Mouse (Mus musculus): ENCODE measurements around the gene Hoxb7.

Gene Hoxb7

DNA sequence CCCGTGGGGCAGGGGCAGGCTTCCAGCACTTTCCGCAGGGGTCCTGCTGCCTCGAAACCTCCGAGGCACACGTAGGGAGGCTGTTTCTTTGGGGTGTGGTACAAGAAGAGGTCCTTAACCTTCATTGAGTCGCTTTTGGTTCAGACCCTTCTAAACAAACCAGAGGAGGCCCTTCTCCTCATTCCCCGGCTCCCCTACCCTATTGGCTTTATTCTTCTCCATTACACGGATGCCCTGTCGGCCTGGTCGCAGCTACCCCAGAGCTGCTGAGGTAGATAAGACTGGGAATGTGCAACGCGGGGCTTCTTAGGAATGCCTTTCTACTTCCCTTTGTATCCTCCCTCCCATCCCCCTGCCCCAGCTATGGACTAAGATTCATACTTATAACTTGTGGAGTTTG is 40.3 kb downstream of the Hoxb7 start:
- ChIA-PET POLR2A (interaction anchor here in 2 of 4 experiments (0.7 to 1.9 kb wide), 5 partner anchors 10 to 47 kb away, joined by 3 to 5 read pairs (median 3); no protein-coding TSS in a partner anchor), CTCF (interaction anchor here in 3 of 4 experiments (0.5 to 1.4 kb wide), 7 partner anchors 18 to 64 kb away, joined by 3 to 6 read pairs (median 3); partner anchors contain the start of gene Hoxb5 (in 1 of the 3))

DNA sequence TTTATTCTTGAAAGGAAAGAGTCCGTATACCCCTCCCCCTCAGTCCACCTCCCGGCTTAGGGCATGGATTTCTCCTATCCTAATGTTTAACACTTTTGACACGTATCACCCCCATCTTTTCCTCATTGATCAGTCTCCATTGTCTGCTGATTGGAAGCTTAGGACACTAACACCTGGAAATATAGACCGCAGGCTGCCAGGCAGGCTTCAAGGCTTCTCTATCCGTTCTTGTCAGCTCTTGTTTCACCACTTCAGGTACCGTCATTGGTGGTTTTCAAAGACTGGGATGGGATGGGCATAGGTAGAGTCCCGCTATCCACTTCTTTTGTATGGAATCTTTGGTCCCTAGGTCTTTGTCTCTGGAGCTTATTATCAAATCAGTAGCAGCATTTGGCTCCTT is 40.7 kb downstream of the Hoxb7 start:
- ChIA-PET POLR2A (interaction anchor here in 2 of 4 experiments (0.7 to 1.9 kb wide), 5 partner anchors 11 to 47 kb away, joined by 3 to 5 read pairs (median 3); no protein-coding TSS in a partner anchor), CTCF (interaction anchor here in 3 of 4 experiments (0.5 to 1.4 kb wide), 5 partner anchors 17 to 65 kb away, joined by 3 to 4 read pairs (median 3); no protein-coding TSS in a partner anchor)

DNA sequence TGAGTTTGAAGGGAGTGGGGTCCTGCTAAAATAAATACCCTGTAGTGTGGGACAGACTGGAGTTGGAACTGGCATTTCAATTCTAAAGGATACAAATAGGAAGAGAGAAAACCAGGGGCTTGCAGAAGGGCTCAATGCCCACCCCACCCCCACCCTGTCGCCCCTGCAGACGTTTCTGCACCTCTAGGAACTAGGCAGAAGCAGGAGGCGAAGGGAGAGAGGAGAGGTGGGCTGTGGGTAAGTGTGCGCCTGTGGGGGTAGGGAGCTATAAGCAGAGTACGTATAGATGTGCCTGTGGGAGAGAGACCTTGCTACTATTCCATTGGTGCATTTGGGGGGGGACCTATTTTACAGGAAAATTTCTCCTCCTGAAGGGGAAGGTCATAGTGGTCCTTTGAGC is 41.3 kb downstream of the Hoxb7 start:
- CTCF ChIA-PET: interaction anchor here in 1 of 4 experiments (1.4 kb wide), 1 partner anchor 25 kb away, joined by 3 read pairs; no protein-coding TSS in a partner anchor

DNA sequence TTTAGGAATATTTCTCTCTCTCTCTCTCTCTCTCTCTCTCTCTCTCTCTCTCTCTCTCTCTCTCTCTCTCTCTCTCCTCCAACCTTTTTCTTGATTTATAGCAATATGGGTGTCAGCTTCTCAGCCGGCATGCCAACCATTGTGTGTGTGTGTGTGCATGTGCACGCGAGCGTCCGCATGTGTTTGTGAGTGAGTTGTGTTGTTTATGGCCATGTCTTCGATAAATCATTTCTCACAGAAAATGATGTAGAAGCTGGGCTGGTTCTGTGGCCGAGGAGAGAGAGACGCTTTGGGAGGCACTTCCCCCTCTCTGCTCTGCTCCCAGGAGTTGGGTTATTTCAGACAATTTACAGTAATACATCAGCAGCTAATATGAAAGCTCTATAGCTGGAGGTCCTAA is 42.2 kb downstream of the Hoxb7 start:
- ChIA-PET POLR2A (interaction anchor here in 2 of 4 experiments (0.7 to 0.8 kb wide), 2 partner anchors 13 to 25 kb away, joined by 3 read pairs; no protein-coding TSS in a partner anchor), CTCF (interaction anchor here in 1 of 4 experiments (1.1 kb wide), 1 partner anchor 50 kb away, joined by 3 read pairs; no protein-coding TSS in a partner anchor)

More for the DNA sequence above, 41.3 kb downstream of the Hoxb7 start:
- POLR2A ChIA-PET: no interaction called here

DNA sequence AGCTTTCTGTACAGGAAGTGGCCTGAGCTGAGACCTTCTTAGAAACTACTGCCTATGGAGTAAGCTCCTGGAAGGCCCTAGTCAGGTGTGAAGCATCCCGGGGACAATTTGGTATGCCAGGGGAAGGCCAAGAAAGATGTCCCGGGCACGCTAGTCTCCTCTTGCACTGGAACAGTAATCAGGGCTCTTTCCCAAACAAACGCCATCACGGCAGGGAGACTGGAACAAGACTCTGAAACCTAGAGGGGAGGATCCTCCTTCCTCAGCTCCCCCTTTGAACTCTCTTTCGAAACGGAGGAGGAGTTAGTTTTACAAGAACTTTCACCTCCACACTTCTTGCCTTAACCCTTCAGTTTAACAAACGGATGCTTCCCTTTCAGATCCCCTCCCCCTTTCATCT is 45.7 kb downstream of the Hoxb7 start:
- POLR2A ChIA-PET: interaction anchor here in 2 of 4 experiments (0.8 to 2.5 kb wide), 6 partner anchors 9 to 18 kb away, joined by 3 to 12 read pairs (median 4); partner anchors contain the start of gene Hoxb4 (in 1 of the 2)
- CTCF ChIA-PET: interaction anchor here in 2 of 4 experiments (0.6 to 1.1 kb wide), 6 partner anchors 10 to 260 kb away, joined by 3 to 4 read pairs (median 3); partner anchors contain the start of gene Hoxb2 (in 1 of the 2)

DNA sequence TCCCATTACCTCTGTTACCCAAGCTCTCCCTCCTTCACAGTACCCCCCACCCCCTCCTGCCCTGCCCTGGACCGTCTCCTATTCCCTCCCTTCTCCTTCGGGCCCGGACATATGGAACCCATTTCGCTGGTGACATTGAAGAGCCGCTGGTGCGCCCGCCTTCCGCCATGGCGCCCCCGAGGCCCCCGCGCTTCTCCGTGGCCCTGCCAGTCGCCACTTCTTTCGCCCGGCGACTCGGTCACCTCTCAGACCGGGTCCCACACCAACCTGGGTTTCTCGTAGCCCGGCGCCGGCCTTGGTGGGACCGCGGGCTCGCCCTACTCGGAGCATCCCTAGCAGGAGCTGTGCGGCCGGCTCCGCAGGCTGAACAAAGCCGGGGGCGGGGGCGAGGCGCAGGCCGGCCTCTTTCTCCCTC is 46.2 kb downstream of the Hoxb7 start:
- ChIA-PET CTCF (interaction anchor here in 3 of 4 experiments (0.7 to 1.6 kb wide), 7 partner anchors 9 to 259 kb away, joined by 3 to 6 read pairs (median 3); partner anchors contain the start of gene Hoxb5 (in 1 of the 3)), POLR2A (interaction anchor here in 2 of 4 experiments (0.8 to 2.5 kb wide), 6 partner anchors 8 to 28 kb away, joined by 3 to 12 read pairs (median 3); partner anchors contain the start of gene Hoxb4 (in 1 of the 2))

DNA sequence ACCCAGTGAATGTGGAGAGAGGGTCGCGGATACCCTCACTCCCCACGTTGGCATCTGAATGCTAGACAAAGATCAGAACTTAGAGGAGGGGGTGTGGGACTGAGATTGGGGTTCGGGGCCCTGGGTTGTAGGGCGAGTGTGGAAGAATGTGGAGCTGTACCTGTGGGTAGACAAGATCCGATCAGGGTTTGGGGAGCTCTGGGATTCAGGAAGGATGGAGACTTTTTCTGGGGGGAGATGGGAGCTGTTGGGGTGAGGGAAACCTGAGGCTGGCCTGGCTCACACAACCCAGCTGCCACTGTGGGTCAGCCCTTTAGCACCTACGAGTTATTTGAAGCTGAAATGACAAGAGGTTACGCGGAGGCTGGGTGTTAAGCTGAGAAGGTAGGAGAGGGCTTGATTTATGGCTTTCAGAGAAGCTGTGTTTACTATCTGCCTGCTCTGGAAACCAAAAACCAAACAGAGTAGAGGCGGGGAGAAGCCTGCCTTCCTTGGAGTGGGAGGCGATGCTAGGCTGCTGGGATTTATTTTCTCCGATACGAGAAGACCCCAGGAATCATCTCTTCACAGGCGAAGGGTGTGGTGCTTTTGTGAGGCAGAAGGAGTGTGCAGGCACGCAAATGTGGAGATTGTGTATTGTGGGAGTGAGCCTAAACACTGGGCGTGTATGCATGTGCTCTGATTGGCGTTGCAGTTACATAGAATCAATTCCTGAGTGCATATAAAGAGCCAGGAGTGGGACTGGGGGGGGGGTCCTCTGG is 47.0 kb downstream of the Hoxb7 start:
- CTCF ChIA-PET: interaction anchor here in 2 of 4 experiments (0.9 to 1.6 kb wide), 7 partner anchors 8 to 74 kb away, joined by 3 to 6 read pairs (median 3); partner anchors contain the start of gene Hoxb5 (in 1 of the 2)
- POLR2A ChIA-PET: interaction anchor here in 3 of 4 experiments (0.6 to 2.5 kb wide), 8 partner anchors 8 to 1156 kb away, joined by 3 to 12 read pairs (median 3); no protein-coding TSS in a partner anchor

DNA sequence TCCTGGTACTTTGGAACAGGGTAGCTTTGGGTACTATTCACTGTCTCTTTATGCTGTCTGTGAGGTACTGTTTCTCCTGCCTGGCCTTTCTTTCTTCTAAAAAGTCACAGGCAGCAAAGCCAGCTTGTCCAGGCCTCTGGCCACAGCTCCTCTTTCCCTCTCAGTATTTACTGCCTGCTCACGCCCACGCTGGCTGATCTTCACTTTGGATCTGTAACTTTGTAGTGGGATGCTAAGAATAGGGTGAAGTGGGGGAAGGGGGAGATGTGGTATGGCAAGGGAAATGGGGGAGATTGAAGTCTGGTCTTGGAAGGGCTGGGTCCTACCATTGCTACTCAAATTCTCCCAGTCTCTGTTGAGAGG is 47.6 kb downstream of the Hoxb7 start:
- ChIA-PET CTCF (interaction anchor here in 3 of 4 experiments (0.5 to 1.6 kb wide), 6 partner anchors 10 to 100 kb away, joined by 3 to 6 read pairs (median 3); partner anchors contain the start of gene Hoxb5 (in 1 of the 3)), POLR2A (interaction anchor here in 2 of 4 experiments (0.6 to 1.7 kb wide), 5 partner anchors 8 to 1156 kb away, joined by 3 to 7 read pairs (median 3); no protein-coding TSS in a partner anchor)

DNA sequence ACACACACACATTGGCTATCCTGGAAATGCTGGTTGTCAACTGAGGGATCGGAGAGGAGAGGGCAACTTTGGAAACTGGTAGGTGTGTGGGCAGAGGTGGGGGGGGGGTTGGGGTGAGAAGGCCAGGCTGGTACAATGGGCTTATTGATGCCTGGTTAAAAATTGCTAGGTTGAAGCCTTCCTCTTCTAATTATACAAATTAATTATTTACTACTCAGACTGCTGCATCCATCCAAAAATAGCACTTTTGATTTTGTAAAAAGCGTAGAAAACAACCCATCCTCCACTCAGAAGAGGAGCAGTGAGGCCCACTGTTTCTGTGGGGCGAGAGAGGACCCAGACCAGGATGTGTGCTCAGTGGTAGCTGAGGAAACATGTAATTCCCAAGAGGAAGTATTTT is 48.6 kb downstream of the Hoxb7 start:
- CTCF ChIA-PET: interaction anchor here in 1 of 4 experiments (0.7 kb wide), 1 partner anchor 9 kb away, joined by 3 read pairs; no protein-coding TSS in a partner anchor
- POLR2A ChIA-PET: interaction anchor here in 1 of 4 experiments (0.5 kb wide), 1 partner anchor 144 kb away, joined by 3 read pairs; no protein-coding TSS in a partner anchor

DNA sequence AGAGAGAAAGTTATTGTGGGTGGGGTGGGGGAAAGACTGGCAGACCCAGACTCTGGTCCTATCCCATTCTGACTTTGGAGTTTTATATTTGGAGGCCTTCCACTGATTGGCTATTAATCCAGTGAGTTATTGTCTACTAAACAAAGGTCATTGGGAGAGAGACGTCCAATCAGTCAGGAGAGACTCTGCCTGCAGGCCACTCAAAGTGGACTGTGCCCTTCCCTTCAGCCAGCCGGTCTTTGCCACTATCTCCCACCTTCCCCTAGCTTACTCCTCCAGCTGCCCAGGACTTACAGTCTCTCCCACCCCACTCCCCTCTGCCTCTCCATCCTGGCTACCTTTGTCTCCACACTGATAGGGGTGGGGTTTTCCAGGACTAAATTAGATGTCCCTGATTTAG is 50.2 kb downstream of the Hoxb7 start:
- POLR2A ChIA-PET: interaction anchor here in 1 of 4 experiments (1.7 to 2.2 kb wide), 2 partner anchors 11 to 34 kb away, joined by 4 to 8 read pairs; partner anchors contain the start of gene Hoxb5

DNA sequence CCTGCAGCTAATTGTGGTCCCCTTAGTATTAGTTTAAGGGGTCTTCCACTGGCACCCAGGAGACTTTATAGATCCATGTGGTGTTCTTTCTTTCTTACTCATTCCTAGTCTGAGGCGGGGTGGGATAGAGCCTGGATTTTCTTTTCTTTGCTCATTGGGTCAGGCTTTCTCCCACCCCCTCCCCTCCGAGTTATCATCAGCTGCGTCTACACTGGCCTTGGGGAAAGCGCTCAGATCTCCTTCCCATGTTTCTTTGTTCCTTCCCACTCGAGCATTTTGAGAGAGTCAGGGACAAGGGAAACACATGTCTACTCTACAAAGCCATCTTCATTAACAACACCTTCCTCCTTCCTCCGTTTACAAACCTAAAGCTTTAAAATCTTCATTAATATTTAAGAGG is 50.6 kb downstream of the Hoxb7 start:
- ChIA-PET POLR2A (interaction anchor here in 1 of 4 experiments (0.6 to 2.2 kb wide), 3 partner anchors 11 to 34 kb away, joined by 4 to 8 read pairs (median 4); partner anchors contain the start of gene Hoxb5), CTCF (interaction anchor here in 3 of 4 experiments (0.6 to 1.3 kb wide), 5 partner anchors 33 to 765 kb away, joined by 3 to 5 read pairs (median 4); no protein-coding TSS in a partner anchor)

More for the DNA sequence above, 50.2 kb downstream of the Hoxb7 start:
- CTCF ChIA-PET: interaction anchor here in 1 of 4 experiments (1.0 to 1.3 kb wide), 2 partner anchors 52 to 58 kb away, joined by 3 read pairs; no protein-coding TSS in a partner anchor

DNA sequence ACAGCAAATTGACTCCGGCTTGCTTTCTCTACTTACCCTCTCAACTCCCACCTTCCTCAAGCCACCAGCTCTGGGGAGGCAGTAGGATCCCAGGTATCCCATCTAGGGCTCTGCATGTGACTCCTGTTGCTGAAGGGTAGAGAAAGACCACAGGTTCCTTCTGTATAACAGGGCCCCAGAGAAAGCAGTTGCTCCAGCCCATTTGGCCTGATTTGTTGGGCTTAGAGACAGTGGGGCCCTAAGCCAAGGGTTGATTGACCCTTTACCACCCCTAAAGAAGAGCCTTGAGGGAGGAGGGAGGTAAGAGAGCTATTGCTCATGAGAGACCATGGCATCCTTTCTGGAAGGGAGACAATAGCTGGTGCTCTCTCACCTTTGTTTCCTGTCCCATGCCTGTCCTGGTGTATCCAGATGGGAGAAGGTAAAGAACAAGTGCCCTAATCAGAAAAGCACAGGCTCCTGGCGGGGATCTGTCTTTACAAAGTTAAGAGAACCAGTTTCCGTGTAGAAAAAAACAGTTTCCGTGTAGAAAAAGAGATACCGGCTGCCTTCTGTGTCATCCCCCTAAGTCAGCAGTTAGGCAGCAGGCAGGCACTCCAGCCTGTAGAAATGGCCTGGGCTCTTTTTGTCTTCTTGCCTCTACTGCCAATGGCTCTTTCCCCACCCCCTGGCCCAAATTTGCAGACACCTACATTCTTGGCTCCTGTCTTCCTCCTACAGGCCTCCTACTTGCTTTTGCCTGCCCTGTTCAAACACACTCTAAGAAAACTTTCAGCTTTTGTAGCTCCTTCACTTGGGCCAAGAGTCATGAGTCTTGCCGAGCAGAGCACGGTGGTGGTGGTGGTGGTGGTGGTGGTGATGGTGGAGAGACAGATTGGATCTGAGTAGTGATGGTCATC is 52.8 kb downstream of the Hoxb7 start:
- ChIA-PET POLR2A (interaction anchor here in 1 of 4 experiments (1.1 to 2.2 kb wide), 3 partner anchors 9 to 36 kb away, joined by 3 to 8 read pairs (median 5); partner anchors contain the start of gene Hoxb5), CTCF (interaction anchor here (0.6 to 1.2 kb wide), 6 partner anchors 15 to 559 kb away, joined by 3 to 4 read pairs (median 3); no protein-coding TSS in a partner anchor)

Measured in embryonic stem cell, embryonic (primary cell).